Mouse (Mus musculus): ENCODE data around the gene Mtpn.

DNA sequence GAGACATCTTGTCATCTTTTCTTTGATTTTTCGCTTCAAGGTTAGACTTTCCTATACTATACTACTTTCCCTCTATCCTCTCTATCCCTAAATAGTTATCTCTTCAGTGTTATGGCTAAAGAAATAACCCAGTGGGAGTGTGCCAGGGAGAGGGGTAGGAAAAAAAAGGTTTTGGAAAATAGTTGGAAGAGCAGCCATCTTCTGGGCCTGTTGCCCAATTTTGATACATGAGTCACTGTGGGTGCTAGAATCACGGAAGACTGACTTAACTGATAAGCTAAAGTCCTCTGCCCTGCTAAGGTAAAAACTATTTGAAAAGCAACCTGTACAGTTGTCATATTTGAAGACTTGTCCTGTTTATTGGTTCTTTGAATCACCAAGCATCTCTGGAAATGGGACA lies 36.8 kb downstream of the Mtpn start:
- TF ChIP-seq CTCF (IDR thresholded peaks at IDR 0.05; ENCODE audit: control insufficient read depth, insufficient read depth, insufficient read length) (no peak), USF1 (IDR thresholded peaks at IDR 0.05; ENCODE audit: low read depth) (no peak), MAX (IDR thresholded peaks at IDR 0.05) (no peak), MYOG (IDR thresholded peaks at IDR 0.05; ENCODE audit: control insufficient read depth, extremely low read depth, insufficient read length) (no peak), CEBPB (IDR thresholded peaks at IDR 0.05; ENCODE audit: low read depth) (peak; percentile 12), MYOD1 (IDR thresholded peaks at IDR 0.05; ENCODE audit: control insufficient read depth, insufficient read length, low read depth) (no peak)
